Mouse (Mus musculus): ENCODE results near the gene Mpp2. TPM values are rescaled to one million over a fixed set of nuclear protein-coding genes. Genes with fewer than 3 reads are reported as not detected.
A peak's percentile ranks its signal among the peaks of the same experiment; 100 is the strongest.

Gene Mpp2
- polyA plus RNA-seq, 1 experiment from 2014 or later: 3.9 TPM

- no peak overlapping the region for H3K27ac ChIP-seq (ENCODE audit: low read length)
- DNase-seq (ENCODE audit: low spot score) (no peak), ATAC-seq (no peak)
- no peak overlapping the region for H3K4me2 ChIP-seq (replicated peaks; ENCODE audit: low read depth, low read length)
- WGBS: 29% methylated on average over 16 of the region's 16 CpGs
- no peak for TF ChIP-seq CTCF (IDR thresholded peaks at IDR 0.05)
- no peak for TF ChIP-seq EP300 (IDR thresholded peaks at IDR 0.05)
- no peaks in the 10 kb centered on the region for H3K36me3 ChIP-seq (ENCODE audit: insufficient read depth, low read length)
- H3K9ac ChIP-seq (replicated peaks; ENCODE audit: low read depth): no peak overlapping the region
- H3K9me3 ChIP-seq (ENCODE audit: low read length): no peaks in the 10 kb centered on the region
- H3K27me3 ChIP-seq (replicated peaks; ENCODE audit: insufficient read depth, low read length): no peaks in the 10 kb centered on the region
- H3K4me1 ChIP-seq (ENCODE audit: insufficient read depth, low read depth, low read length): no peaks in the 10 kb centered on the region
- no peak overlapping the region for H3K4me3 ChIP-seq (ENCODE audit: low read depth, low read length)
These were observed 26.3 kb downstream of the Mpp2 start for GRCm38 (mm10) chr11:102061941-102062473.

- ATAC-seq (peak; percentile 73), DNase-seq (ENCODE audit: low spot score) (peak; percentile 79)
- 8% methylated on average over 23 of the region's 23 CpGs for WGBS
- Histone ChIP-seq H3K27me3 (replicated peaks; ENCODE audit: insufficient read depth, low read length) (no peaks in the 10 kb centered on the region), H3K9me3 (ENCODE audit: low read length) (no peaks in the 10 kb centered on the region), H3K9ac (replicated peaks; ENCODE audit: low read depth) (no peak overlapping the region), H3K27ac (ENCODE audit: low read length) (no peak overlapping the region), H3K4me3 (ENCODE audit: low read depth, low read length) (no peak overlapping the region), H3K4me1 (ENCODE audit: insufficient read depth, low read depth, low read length) (no peaks in the 10 kb centered on the region), H3K4me2 (replicated peaks; ENCODE audit: low read depth, low read length) (peak overlapping the region; percentile 53), H3K36me3 (ENCODE audit: insufficient read depth, low read length) (no peaks in the 10 kb centered on the region)
- TF ChIP-seq CTCF (IDR thresholded peaks at IDR 0.05) (peak; percentile 97), EP300 (IDR thresholded peaks at IDR 0.05) (no peak)
These were observed 26.9 kb downstream of the Mpp2 start for GRCm38 (mm10) chr11:102061236-102061940.

GRCm38 (mm10) chr11:102053847-102054246 is 34.5 kb downstream of the Mpp2 start:
- Histone ChIP-seq H3K9ac (replicated peaks; ENCODE audit: low read depth) (no peak overlapping the region), H3K4me1 (ENCODE audit: insufficient read depth, low read depth, low read length) (peaks cover 4% of the 10 kb centered on the region; the same call in 1 of the 2 replicates), H3K4me2 (replicated peaks; ENCODE audit: low read depth, low read length) (no peak overlapping the region), H3K27me3 (replicated peaks; ENCODE audit: insufficient read depth, low read length) (no peaks in the 10 kb centered on the region), H3K27ac (ENCODE audit: low read length) (no peak overlapping the region), H3K4me3 (ENCODE audit: low read depth, low read length) (no peak overlapping the region), H3K9me3 (ENCODE audit: low read length) (no peaks in the 10 kb centered on the region), H3K36me3 (ENCODE audit: insufficient read depth, low read length) (no peaks in the 10 kb centered on the region)
- DNase-seq (ENCODE audit: low spot score) (peak; percentile 61), ATAC-seq (no peak)
- 22% methylated on average over 9 of the region's 9 CpGs for WGBS
- TF ChIP-seq EP300 (IDR thresholded peaks at IDR 0.05) (no peak), CTCF (IDR thresholded peaks at IDR 0.05) (peak; percentile 63)

GRCm38 (mm10) chr11:102053183-102053582 is 35.1 kb downstream of the Mpp2 start:
- DNase-seq (ENCODE audit: low spot score) (peak; percentile 57), ATAC-seq (peak; percentile 43; the same call in 1 of the 2 replicates)
- Histone ChIP-seq H3K36me3 (ENCODE audit: insufficient read depth, low read length) (no peaks in the 10 kb centered on the region), H3K4me3 (ENCODE audit: low read depth, low read length) (no peak overlapping the region), H3K9me3 (ENCODE audit: low read length) (no peaks in the 10 kb centered on the region), H3K27ac (ENCODE audit: low read length) (no peak overlapping the region), H3K4me1 (ENCODE audit: insufficient read depth, low read depth, low read length) (peaks cover 4% of the 10 kb centered on the region; the same call in 1 of the 2 replicates), H3K27me3 (replicated peaks; ENCODE audit: insufficient read depth, low read length) (no peaks in the 10 kb centered on the region), H3K4me2 (replicated peaks; ENCODE audit: low read depth, low read length) (no peak overlapping the region), H3K9ac (replicated peaks; ENCODE audit: low read depth) (no peak overlapping the region)
- WGBS: 47% methylated on average over 7 of the region's 7 CpGs
- no peak for TF ChIP-seq CTCF (IDR thresholded peaks at IDR 0.05)
- no peak for TF ChIP-seq EP300 (IDR thresholded peaks at IDR 0.05)

- TF ChIP-seq EP300 (IDR thresholded peaks at IDR 0.05) (no peak), CTCF (IDR thresholded peaks at IDR 0.05) (no peak)
- Histone ChIP-seq H3K9ac (replicated peaks; ENCODE audit: low read depth) (no peak overlapping the region), H3K27ac (ENCODE audit: low read length) (no peak overlapping the region), H3K36me3 (ENCODE audit: insufficient read depth, low read length) (no peaks in the 10 kb centered on the region), H3K4me2 (replicated peaks; ENCODE audit: low read depth, low read length) (no peak overlapping the region), H3K27me3 (replicated peaks; ENCODE audit: insufficient read depth, low read length) (no peaks in the 10 kb centered on the region), H3K9me3 (ENCODE audit: low read length) (no peaks in the 10 kb centered on the region), H3K4me3 (ENCODE audit: low read depth, low read length) (no peak overlapping the region), H3K4me1 (ENCODE audit: insufficient read depth, low read depth, low read length) (peaks cover 4% of the 10 kb centered on the region; the same call in 1 of the 2 replicates)
- ATAC-seq (no peak), DNase-seq (ENCODE audit: low spot score) (no peak)
- WGBS: 72% methylated on average over 12 of the region's 12 CpGs
These were observed 35.6 kb downstream of the Mpp2 start for GRCm38 (mm10) chr11:102052697-102053096.

- 22% methylated on average over 4 of the region's 4 CpGs for WGBS
- Histone ChIP-seq H3K27me3 (replicated peaks; ENCODE audit: insufficient read depth, low read length) (no peaks in the 10 kb centered on the region), H3K9ac (replicated peaks; ENCODE audit: low read depth) (no peak overlapping the region), H3K27ac (ENCODE audit: low read length) (peak overlapping the region; percentile 63), H3K9me3 (ENCODE audit: low read length) (no peaks in the 10 kb centered on the region), H3K36me3 (ENCODE audit: insufficient read depth, low read length) (no peaks in the 10 kb centered on the region), H3K4me1 (ENCODE audit: insufficient read depth, low read depth, low read length) (peaks cover 4% of the 10 kb centered on the region; the same call in 1 of the 2 replicates), H3K4me2 (replicated peaks; ENCODE audit: low read depth, low read length) (no peak overlapping the region), H3K4me3 (ENCODE audit: low read depth, low read length) (no peak overlapping the region)
- no peak for TF ChIP-seq CTCF (IDR thresholded peaks at IDR 0.05)
- TF ChIP-seq EP300 (IDR thresholded peaks at IDR 0.05): no peak
- DNase-seq (ENCODE audit: low spot score): no peak
- peak; percentile 48 for ATAC-seq
These were observed 36.4 kb downstream of the Mpp2 start for GRCm38 (mm10) chr11:102051954-102052353.

Data from lung, postnatal 0 days (tissue).